Comparison of ENCODE assay signal across 8 mouse cellular contexts in the genomic region with DNA sequence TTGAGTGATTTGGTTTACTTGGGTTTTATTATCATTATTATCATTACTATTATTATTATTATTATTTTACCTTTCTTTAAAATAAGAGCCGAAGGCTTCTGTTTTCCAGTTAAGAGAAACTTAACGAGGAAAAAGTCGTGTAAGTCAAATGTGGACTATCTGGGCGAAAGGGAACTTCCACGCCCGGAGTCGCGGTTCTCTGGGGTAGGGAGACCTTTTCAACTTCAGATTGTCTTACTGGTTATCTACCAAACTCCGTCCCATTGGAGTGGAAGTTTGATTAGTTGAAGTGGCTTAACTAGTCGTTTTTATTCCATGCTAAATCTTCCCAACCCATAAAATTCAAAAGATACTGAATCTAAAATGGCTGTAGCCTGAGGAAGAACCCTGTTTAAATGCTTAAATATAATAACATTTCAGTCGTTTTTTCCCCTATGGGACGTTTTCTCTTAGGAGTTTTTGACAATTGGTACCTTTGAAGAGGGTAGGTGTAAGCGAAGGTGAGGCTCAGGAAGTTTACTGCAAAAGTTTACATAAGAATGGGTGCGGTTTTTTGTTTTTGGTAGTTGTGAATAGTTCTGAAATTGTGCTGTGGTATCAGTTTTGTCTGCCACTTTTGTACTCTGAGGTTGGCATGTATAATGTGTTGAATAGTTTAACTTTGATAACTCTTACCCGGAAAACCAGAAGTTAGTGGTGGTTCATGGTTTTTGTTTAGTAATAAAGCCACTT. TPM values are rescaled to one million over a fixed set of nuclear protein-coding genes. Genes with fewer than 3 reads are reported as not detected.
DNase-seq lines count a peak whose midpoint lies in the region; ATAC-seq and TF ChIP-seq lines count a peak whose summit lies in the region.

No protein-coding gene starts in this region.

- H3K36me3 ChIP-seq in hindbrain, embryonic 14.5 days (replicated peaks; ENCODE audit: control insufficient read depth, insufficient read depth), result peaks cover 7% of the 10 kb centered on the region
- peaks cover 4% of the 10 kb centered on the region for H3K36me3 ChIP-seq in midbrain, embryonic 12.5 days

- no peaks in the 10 kb centered on the region for H3K27me3 ChIP-seq in hindbrain, embryonic 14.5 days (ENCODE audit: control insufficient read depth, insufficient read depth, low read length)
- no peaks in the 10 kb centered on the region for H3K27me3 ChIP-seq in midbrain, embryonic 12.5 days

- no peaks in the 10 kb centered on the region for H3K9me3 ChIP-seq in hindbrain, embryonic 14.5 days (ENCODE audit: control insufficient read depth, low read length)
- H3K9me3 ChIP-seq in midbrain, embryonic 12.5 days, result no peaks in the 10 kb centered on the region

- intact Hi-C loops in left cerebral cortex, adult 2 months (cut with DNase I), result loop anchor here (2.0 to 5.0 kb wide), 4 partner anchors 38 to 406 kb away; a partner anchor contains a TSS
- intact Hi-C loops in left cerebral cortex, postnatal 14 days (cut with DNase I), result loop anchor here (10.0 kb wide), 1 partner anchor 394 kb away; a partner anchor contains a TSS

- ATAC-seq in hindbrain, embryonic 14.5 days (ENCODE audit: low FRiP score), result no peak
- no peak for ATAC-seq in midbrain, embryonic 12.5 days (ENCODE audit: low FRiP score, low read depth)

- H3K27ac ChIP-seq in left cerebral cortex, adult 2 months, result peak overlapping the region; percentile 98
- no peak overlapping the region; the same call in 1 of the 2 replicates for H3K27ac ChIP-seq in hindbrain, embryonic 14.5 days
- H3K27ac ChIP-seq in midbrain, embryonic 12.5 days (replicated peaks), result peak overlapping the region; percentile 93; the same call in 1 of the 2 replicates

- peak overlapping the region; percentile 71 for H3K9ac ChIP-seq in hindbrain, embryonic 14.5 days
- H3K9ac ChIP-seq in midbrain, embryonic 12.5 days (replicated peaks), result peak overlapping the region; percentile 79

- H3K4me2 ChIP-seq in hindbrain, embryonic 14.5 days (replicated peaks), result peak overlapping the region; percentile 72
- peak overlapping the region; percentile 81 for H3K4me2 ChIP-seq in midbrain, embryonic 12.5 days (replicated peaks)

- WGBS in hindbrain, embryonic 14.5 days, result 7% methylated on average over 15 of the region's 15 CpGs
- 6% methylated on average over 15 of the region's 15 CpGs for WGBS in midbrain, embryonic 12.5 days

- DNase-seq in left cerebral cortex, adult 2 months (ENCODE audit: extremely low spot score in 1 of 2, low spot score in 2 of 2), result no peak
- DNase-seq in left cerebral cortex, postnatal 14 days (ENCODE audit: low spot score in 2 of 2), result no peak
- DNase-seq in c-Kit-negative CD71-positive TER-119-positive erythroid progenitor cells, embryonic 14.5 days (ENCODE audit: low read depth, low spot score), result peak; percentile 36
- peak; percentile 27 for DNase-seq in hindbrain, embryonic 14.5 days (ENCODE audit: low spot score)
- no peak for DNase-seq in right cerebral cortex, postnatal 14 days
- no peak for DNase-seq in layer of hippocampus, postnatal 25 days (ENCODE audit: extremely low spot score in 1 of 2, low spot score in 1 of 2)
- no peak for DNase-seq in ovary, postnatal 36 days (ENCODE audit: low spot score)

- H3K4me1 ChIP-seq in hindbrain, embryonic 14.5 days (replicated peaks; ENCODE audit: control insufficient read depth, insufficient read depth, low read length), result peaks cover 21% of the 10 kb centered on the region
- peaks cover 17% of the 10 kb centered on the region for H3K4me1 ChIP-seq in midbrain, embryonic 12.5 days

- no peak for TF ChIP-seq CTCF in left cerebral cortex, adult 2 months (IDR thresholded peaks at IDR 0.05)

- H3K4me3 ChIP-seq in left cerebral cortex, adult 2 months, result peak overlapping the region; percentile 76
- peak overlapping the region; percentile 64 for H3K4me3 ChIP-seq in hindbrain, embryonic 14.5 days (replicated peaks; ENCODE audit: low read length)
- H3K4me3 ChIP-seq in midbrain, embryonic 12.5 days, result peak overlapping the region; percentile 85

RNA-seq across cellular contexts. Expression of a gene that starts 0.9 kb away (rescaled TPM):
- total RNA-seq in left cerebral cortex, adult 2 months (2021), result 10 to 100 TPM; 44.5 to 46.9 TPM
- 10 to 100 TPM; 31.9 to 35.6 TPM for total RNA-seq in left cerebral cortex, postnatal 14 days (2021)
- 18.9 and 21.4 TPM in 2 replicates for polyA plus RNA-seq in hindbrain, embryonic 14.5 days (2014; fragmentation: Nextera tagmentation; extraction: Ambion mirVana)
- 27.3 and 32.0 TPM in 2 replicates for polyA plus RNA-seq in midbrain, embryonic 12.5 days (2016; fragmentation: Nextera tagmentation; extraction: Ambion mirVana)
- total RNA-seq in layer of hippocampus, postnatal 25 days (2021), result 10 to 100 TPM; 35.8 to 40.7 TPM

RNA-seq across cellular contexts. Expression of a gene that starts 2.6 kb away (rescaled TPM):
- 10 to 100 TPM in 1 of 2 experiments, 1 to 10 TPM in 1; 9.9 to 10.6 TPM for total RNA-seq in left cerebral cortex, adult 2 months (2021)
- 10 to 100 TPM; 10.2 to 11.3 TPM for total RNA-seq in left cerebral cortex, postnatal 14 days (2021)
- 27.2 and 27.9 TPM in 2 replicates for polyA plus RNA-seq in hindbrain, embryonic 14.5 days (2014; fragmentation: Nextera tagmentation; extraction: Ambion mirVana)
- polyA plus RNA-seq in midbrain, embryonic 12.5 days (2016; fragmentation: Nextera tagmentation; extraction: Ambion mirVana), result 27.3 and 29.1 TPM in 2 replicates
- 10 to 100 TPM; 11.8 to 13.0 TPM for total RNA-seq in layer of hippocampus, postnatal 25 days (2021)

RNA-seq across cellular contexts. Expression of a gene that starts 38.1 kb away (rescaled TPM):
- 1 to 10 TPM; 5.7 to 6.0 TPM for total RNA-seq in left cerebral cortex, adult 2 months (2021)
- total RNA-seq in left cerebral cortex, postnatal 14 days (2021), result 1 to 10 TPM; 4.6 to 5.7 TPM
- polyA plus RNA-seq in hindbrain, embryonic 14.5 days (2014; fragmentation: Nextera tagmentation; extraction: Ambion mirVana), result 3.8 and 5.3 TPM in 2 replicates
- 3.4 and 4.6 TPM in 2 replicates for polyA plus RNA-seq in midbrain, embryonic 12.5 days (2016; fragmentation: Nextera tagmentation; extraction: Ambion mirVana)
- 1 to 10 TPM; 4.1 to 6.2 TPM for total RNA-seq in layer of hippocampus, postnatal 25 days (2021)

RNA-seq across cellular contexts. Expression of a gene that starts 51.0 kb away (rescaled TPM):
- total RNA-seq in left cerebral cortex, adult 2 months (2021), result 10 to 100 TPM; 17.8 to 20.2 TPM
- total RNA-seq in left cerebral cortex, postnatal 14 days (2021), result 10 to 100 TPM; 18.5 to 19.9 TPM
- 3.8 and 4.6 TPM in 2 replicates for polyA plus RNA-seq in hindbrain, embryonic 14.5 days (2014; fragmentation: Nextera tagmentation; extraction: Ambion mirVana)
- polyA plus RNA-seq in midbrain, embryonic 12.5 days (2016; fragmentation: Nextera tagmentation; extraction: Ambion mirVana), result 16.5 and 16.8 TPM in 2 replicates
- total RNA-seq in layer of hippocampus, postnatal 25 days (2021), result 10 to 100 TPM; 17.9 to 20.3 TPM

Comparison
In these comparisons a context has a peak if more than half of its experiments do, and no peak if none do; other contexts are left out.
1. DNase-seq: peak in c-Kit-negative CD71-positive TER-119-positive erythroid progenitor cells, embryonic 14.5 days (single experiment) and hindbrain, embryonic 14.5 days (single experiment); none in left cerebral cortex, adult 2 months (0 of 2), left cerebral cortex, postnatal 14 days (0 of 2), right cerebral cortex, postnatal 14 days (single experiment), layer of hippocampus, postnatal 25 days (0 of 2) and ovary, postnatal 36 days (single experiment).
2. Peak in every context shown above with its lines, with median percentiles within 50 percentile points of each other: H3K4me3 ChIP-seq.